Mouse (Mus musculus): ENCODE results near the gene Gpc4. TPM values are rescaled to one million over a fixed set of nuclear protein-coding genes. Genes with fewer than 3 reads are reported as not detected.
A peak's percentile ranks its signal among the peaks of the same experiment; 100 is the strongest.

Gpc4 gene
- total RNA-seq (2014; rRNA removed) (3.1 and 3.2 TPM in 2 replicates), polyA plus RNA-seq (2015; fragmentation: Nextera tagmentation; extraction: Ambion mirVana) (9.7 and 10.3 TPM in 2 replicates)

GRCm38 (mm10) chrX:52164738-52165554 is at the start of gene Gpc4:
TSS of gene Gpc4 (minus strand) at chrX:52165252.
- ATAC-seq (peak; percentile 94), DNase-seq (ENCODE audit: low spot score) (peak; percentile 72)
- 35% methylated on average over 59 of the region's 76 CpGs for WGBS
- peak within 1 kb of the TSS; percentile 46 for H3K9ac ChIP-seq (replicated peaks; ENCODE audit: low read length)
- peak within 1 kb of the TSS; percentile 71 for H3K4me2 ChIP-seq (ENCODE audit: low read depth, low read length)
- no peaks in the 10 kb centered on the region for H3K4me1 ChIP-seq (ENCODE audit: insufficient read depth, low read length)
- TF ChIP-seq CTCF (IDR thresholded peaks at IDR 0.05; ENCODE audit: low read depth), result no peak; the same call in 1 of the 2 replicates
- H3K27me3 ChIP-seq (ENCODE audit: insufficient read depth, low read length), result no peaks in the 10 kb centered on the region
- H3K9me3 ChIP-seq (ENCODE audit: low read length), result no peaks in the 10 kb centered on the region
- no peaks in the 10 kb centered on the region for H3K36me3 ChIP-seq (ENCODE audit: insufficient read depth, low read length)
- no peak within 1 kb of the TSS for H3K27ac ChIP-seq
- H3K4me3 ChIP-seq (ENCODE audit: low read length), result peak within 1 kb of the TSS; percentile 48

- Histone ChIP-seq H3K27ac (no peak overlapping the region), H3K9me3 (ENCODE audit: low read length) (no peaks in the 10 kb centered on the region), H3K4me1 (ENCODE audit: insufficient read depth, low read length) (no peaks in the 10 kb centered on the region), H3K27me3 (ENCODE audit: insufficient read depth, low read length) (no peaks in the 10 kb centered on the region), H3K4me2 (ENCODE audit: low read depth, low read length) (no peak overlapping the region), H3K36me3 (ENCODE audit: insufficient read depth, low read length) (no peaks in the 10 kb centered on the region), H3K4me3 (ENCODE audit: low read length) (no peak overlapping the region), H3K9ac (replicated peaks; ENCODE audit: low read length) (no peak overlapping the region)
- 68% methylated on average over 4 of the region's 4 CpGs for WGBS
- no peak for TF ChIP-seq CTCF (IDR thresholded peaks at IDR 0.05; ENCODE audit: low read depth)
- DNase-seq (ENCODE audit: low spot score), result no peak
- ATAC-seq, result no peak
Observed at GRCm38 (mm10) chrX:52212846-52213245, 47.8 kb upstream of the Gpc4 start.

- Histone ChIP-seq H3K4me1 (ENCODE audit: insufficient read depth, low read length) (no peaks in the 10 kb centered on the region), H3K4me2 (ENCODE audit: low read depth, low read length) (no peak overlapping the region), H3K9me3 (ENCODE audit: low read length) (no peaks in the 10 kb centered on the region), H3K9ac (replicated peaks; ENCODE audit: low read length) (no peak overlapping the region), H3K27me3 (ENCODE audit: insufficient read depth, low read length) (no peaks in the 10 kb centered on the region), H3K36me3 (ENCODE audit: insufficient read depth, low read length) (no peaks in the 10 kb centered on the region), H3K27ac (no peak overlapping the region), H3K4me3 (ENCODE audit: low read length) (no peak overlapping the region)
- DNase-seq (ENCODE audit: low spot score) (no peak), ATAC-seq (no peak)
- TF ChIP-seq CTCF (IDR thresholded peaks at IDR 0.05; ENCODE audit: low read depth), result no peak
- WGBS, result 35% methylated on average over 6 of the region's 6 CpGs
Observed at GRCm38 (mm10) chrX:52199836-52200235, 34.8 kb upstream of the Gpc4 start.

- H3K27me3 ChIP-seq (ENCODE audit: insufficient read depth, low read length), result no peaks in the 10 kb centered on the region
- H3K4me2 ChIP-seq (ENCODE audit: low read depth, low read length), result 0 out of 2 replicates have a peak overlapping the region, but pooled peaks have one; percentile 16
- TF ChIP-seq CTCF (IDR thresholded peaks at IDR 0.05; ENCODE audit: low read depth), result no peak
- H3K9me3 ChIP-seq (ENCODE audit: low read length), result no peaks in the 10 kb centered on the region
- 31% methylated on average over 4 of the region's 4 CpGs for WGBS
- no peak overlapping the region for H3K4me3 ChIP-seq (ENCODE audit: low read length)
- ATAC-seq, result no peak
- peak; percentile 53 for DNase-seq (ENCODE audit: low spot score)
- H3K27ac ChIP-seq, result no peak overlapping the region
- no peaks in the 10 kb centered on the region for H3K4me1 ChIP-seq (ENCODE audit: insufficient read depth, low read length)
- no peak overlapping the region for H3K9ac ChIP-seq (replicated peaks; ENCODE audit: low read length)
- no peaks in the 10 kb centered on the region for H3K36me3 ChIP-seq (ENCODE audit: insufficient read depth, low read length)
Observed at GRCm38 (mm10) chrX:52193311-52193968, 28.4 kb upstream of the Gpc4 start.

- no peaks in the 10 kb centered on the region for H3K9me3 ChIP-seq (ENCODE audit: low read length)
- DNase-seq (ENCODE audit: low spot score) (no peak), ATAC-seq (no peak)
- no peaks in the 10 kb centered on the region for H3K36me3 ChIP-seq (ENCODE audit: insufficient read depth, low read length)
- TF ChIP-seq CTCF (IDR thresholded peaks at IDR 0.05; ENCODE audit: low read depth), result no peak
- no peak overlapping the region for H3K27ac ChIP-seq
- H3K4me3 ChIP-seq (ENCODE audit: low read length), result no peak overlapping the region
- H3K4me2 ChIP-seq (ENCODE audit: low read depth, low read length), result no peak overlapping the region
- H3K4me1 ChIP-seq (ENCODE audit: insufficient read depth, low read length), result no peaks in the 10 kb centered on the region
- no peak overlapping the region for H3K9ac ChIP-seq (replicated peaks; ENCODE audit: low read length)
- 32% methylated on average over 4 of the region's 4 CpGs for WGBS
- H3K27me3 ChIP-seq (ENCODE audit: insufficient read depth, low read length), result no peaks in the 10 kb centered on the region
Observed at GRCm38 (mm10) chrX:52189094-52189493, 24.0 kb upstream of the Gpc4 start.

- no peak for TF ChIP-seq CTCF (IDR thresholded peaks at IDR 0.05; ENCODE audit: low read depth)
- ATAC-seq (peak; percentile 55; the same call in 1 of the 2 replicates), DNase-seq (ENCODE audit: low spot score) (peak; percentile 34)
- no peaks in the 10 kb centered on the region for H3K27me3 ChIP-seq (ENCODE audit: insufficient read depth, low read length)
- no peak overlapping the region for H3K27ac ChIP-seq
- H3K4me3 ChIP-seq (ENCODE audit: low read length), result no peak overlapping the region
- WGBS, result 53% methylated on average over 5 of the region's 5 CpGs
- H3K4me2 ChIP-seq (ENCODE audit: low read depth, low read length), result no peak overlapping the region
- no peaks in the 10 kb centered on the region for H3K36me3 ChIP-seq (ENCODE audit: insufficient read depth, low read length)
- no peak overlapping the region for H3K9ac ChIP-seq (replicated peaks; ENCODE audit: low read length)
- H3K4me1 ChIP-seq (ENCODE audit: insufficient read depth, low read length), result no peaks in the 10 kb centered on the region
- no peaks in the 10 kb centered on the region for H3K9me3 ChIP-seq (ENCODE audit: low read length)
Observed at GRCm38 (mm10) chrX:52183551-52184442, 18.7 kb upstream of the Gpc4 start.
